Mouse (Mus musculus) CD4-positive naive resting alpha-beta T cell, adult 57 days (primary cell): ENCODE data around the gene Plp2. TPM values are rescaled to one million over a fixed set of nuclear protein-coding genes. Genes with fewer than 3 reads are reported as not detected.

ENCODE experiments used
- total RNA-seq: library from RNA; stranded (reverse); gene quantifications from one replicate; pipeline ENCODE4 v1.2.4, GENCODE M21; 2023

The Plp2 gene
- 34.6 TPM for total RNA-seq

GRCm38 (mm10) chrX:7670921-7671623 lies at the start of gene Plp2:
TSS of gene Plp2 (minus strand) at chrX:7671390.

DNA sequence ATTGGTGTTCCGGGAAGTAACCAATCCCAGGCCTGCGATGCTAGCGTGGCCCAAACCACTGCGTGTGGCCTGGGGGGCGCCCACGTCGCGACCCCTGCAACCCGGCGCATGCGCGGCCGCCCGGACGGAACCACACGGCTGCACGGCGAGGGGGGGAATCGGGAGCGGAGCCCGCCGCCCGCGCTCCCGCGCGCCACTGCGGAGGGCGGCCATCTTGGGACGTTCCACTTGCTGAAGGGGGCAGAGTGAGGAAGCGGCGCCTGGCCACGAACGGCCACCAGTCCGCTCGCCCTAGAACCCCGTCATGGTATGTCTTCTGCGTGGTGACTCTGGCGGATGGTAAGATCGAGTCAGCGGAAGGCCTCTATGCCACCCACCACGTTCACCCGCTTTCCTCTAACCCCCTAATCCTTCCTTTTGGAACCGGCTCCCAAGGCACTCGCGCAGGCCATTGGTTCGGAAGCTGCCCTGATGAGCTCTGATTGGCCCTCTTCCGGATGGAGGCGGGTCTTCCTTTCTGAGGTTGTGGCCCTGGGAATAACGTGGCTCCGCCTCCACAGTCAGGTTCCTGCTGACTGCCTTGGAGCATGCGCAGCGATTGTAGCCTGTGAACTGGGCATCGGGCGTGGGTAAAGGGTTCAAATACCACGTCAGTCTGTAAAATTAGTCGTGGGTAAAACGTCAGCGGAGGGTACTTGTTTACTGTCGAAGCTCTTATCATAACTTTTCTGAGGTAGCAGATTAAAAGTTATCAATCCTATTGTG lies 43.1 kb upstream of the Plp2 start, which contains the start of gene Wdr45:
Wdr45 (plus strand) TSS at position 199 of the 765 bp plus-strand sequence.

GRCm38 (mm10) chrX:7696954-7697381 lies 25.8 kb upstream of the Plp2 start, which contains the start of gene Gpkow:
TSS of gene Gpkow (plus strand) at chrX:7697131.

GRCm38 (mm10) chrX:7680864-7681263 lies 9.7 kb upstream of the Plp2 start, which contains the start of gene Magix:
TSS of gene Magix (minus strand) at chrX:7681251.

GRCm38 (mm10) chrX:7657221-7657639 lies 14.0 kb downstream of the Plp2 start, which contains the start of gene Prickle3:
TSS of gene Prickle3 (plus strand) at chrX:7657260.

DNA sequence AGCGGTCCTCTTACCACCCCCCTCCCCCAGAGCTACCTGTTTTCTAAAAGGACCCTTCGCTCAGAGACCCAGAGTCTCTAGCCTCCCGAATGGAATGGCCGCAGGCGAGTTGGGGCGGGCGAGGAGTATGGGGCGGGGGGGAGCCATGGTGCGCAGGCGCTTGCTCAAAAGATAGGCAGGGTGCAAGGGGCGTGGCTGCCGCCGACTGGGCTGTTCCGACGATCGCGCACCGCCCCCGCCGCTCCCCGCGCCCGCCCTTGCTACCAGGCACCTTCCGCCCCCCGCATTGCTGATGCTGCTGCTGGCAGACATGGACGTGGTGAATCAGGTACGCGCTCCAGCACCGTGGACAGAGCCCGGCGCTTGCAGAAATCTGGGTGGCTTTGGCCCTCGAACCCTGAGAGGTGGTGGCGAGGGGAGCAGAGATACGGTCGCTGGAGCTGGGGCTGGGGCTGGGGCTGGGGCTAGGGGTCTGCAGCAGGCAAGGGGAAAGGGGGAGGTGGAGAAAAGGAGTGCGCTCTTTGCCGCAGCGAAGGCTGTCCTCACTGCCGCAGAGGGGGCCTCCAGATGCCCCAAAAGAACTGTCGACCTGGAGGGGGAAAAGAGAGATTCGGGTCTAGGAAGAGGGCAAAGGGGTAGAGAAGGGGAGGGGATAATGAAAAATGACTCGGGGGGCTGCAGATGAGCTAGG lies 32.6 kb downstream of the Plp2 start, which contains the start of gene Syp:
Syp (plus strand) TSS at position 71 of the 691 bp plus-strand sequence.

Other genes with a start within 250 kb of the Plp2 start
- 8.7 TPM for gene Foxp3, start 97.7 kb downstream of the Plp2 start, total RNA-seq
- gene Ppp1r3f, start 97.1 kb downstream of the Plp2 start, total RNA-seq, result 20.0 TPM
- 29.4 TPM for gene Ccdc22, start 65.9 kb downstream of the Plp2 start, total RNA-seq
- not detected for gene Cacna1f, start 64.3 kb downstream of the Plp2 start, total RNA-seq
- 1.5 TPM for gene Syp, start 32.9 kb downstream of the Plp2 start, total RNA-seq
- gene Prickle3, start 14.1 kb downstream of the Plp2 start, total RNA-seq, result 30.8 TPM
- not detected for gene Magix, start 9.9 kb upstream of the Plp2 start, total RNA-seq
- gene Gpkow, start 25.7 kb upstream of the Plp2 start, total RNA-seq, result 47.3 TPM
- gene Wdr45, start 42.9 kb upstream of the Plp2 start, total RNA-seq, result 105 TPM
- gene Gm45208, start 50.9 kb upstream of the Plp2 start, total RNA-seq, result not detected
- 16.9 TPM for gene Praf2, start 57.0 kb upstream of the Plp2 start, total RNA-seq
- not detected for gene Ccdc120, start 79.5 kb upstream of the Plp2 start, total RNA-seq
- 22.6 TPM for gene Tfe3, start 91.2 kb upstream of the Plp2 start, total RNA-seq
- gene Gripap1, start 118.4 kb upstream of the Plp2 start, total RNA-seq, result 150 TPM
- 1.2 TPM for gene Kcnd1, start 150.9 kb upstream of the Plp2 start, total RNA-seq
- 205 TPM for gene Otud5, start 170.0 kb upstream of the Plp2 start, total RNA-seq
- 56.9 TPM for gene Pim2, start 206.9 kb upstream of the Plp2 start, total RNA-seq
- 24.8 TPM for gene Slc35a2, start 212.6 kb upstream of the Plp2 start, total RNA-seq
- 83.4 TPM for gene Pqbp1, start 227.9 kb upstream of the Plp2 start, total RNA-seq
- 37.8 TPM for gene Timm17b, start 228.0 kb upstream of the Plp2 start, total RNA-seq
- not detected for gene Gm10491, start 236.4 kb upstream of the Plp2 start, total RNA-seq
- gene Gm10490, start 238.2 kb upstream of the Plp2 start, total RNA-seq, result not detected
- not detected for gene Pcsk1n, start 248.4 kb upstream of the Plp2 start, total RNA-seq